Mouse (Mus musculus): Measurements from ENCODE around the gene Ripk1. TPM values are rescaled to one million over a fixed set of nuclear protein-coding genes. Genes with fewer than 3 reads are reported as not detected.

Gene Ripk1
- total RNA-seq, 2 experiments from 2014 or later = 11.8 to 13.2 TPM

GRCm38 (mm10) chr13:34077492-34078271 lies 75.5 kb downstream of the Ripk1 start, which contains the start of gene Tubb2a:
TSS of gene Tubb2a (minus strand) at chr13:34078007.
- peak; percentile 98 for DNase-seq

DNA sequence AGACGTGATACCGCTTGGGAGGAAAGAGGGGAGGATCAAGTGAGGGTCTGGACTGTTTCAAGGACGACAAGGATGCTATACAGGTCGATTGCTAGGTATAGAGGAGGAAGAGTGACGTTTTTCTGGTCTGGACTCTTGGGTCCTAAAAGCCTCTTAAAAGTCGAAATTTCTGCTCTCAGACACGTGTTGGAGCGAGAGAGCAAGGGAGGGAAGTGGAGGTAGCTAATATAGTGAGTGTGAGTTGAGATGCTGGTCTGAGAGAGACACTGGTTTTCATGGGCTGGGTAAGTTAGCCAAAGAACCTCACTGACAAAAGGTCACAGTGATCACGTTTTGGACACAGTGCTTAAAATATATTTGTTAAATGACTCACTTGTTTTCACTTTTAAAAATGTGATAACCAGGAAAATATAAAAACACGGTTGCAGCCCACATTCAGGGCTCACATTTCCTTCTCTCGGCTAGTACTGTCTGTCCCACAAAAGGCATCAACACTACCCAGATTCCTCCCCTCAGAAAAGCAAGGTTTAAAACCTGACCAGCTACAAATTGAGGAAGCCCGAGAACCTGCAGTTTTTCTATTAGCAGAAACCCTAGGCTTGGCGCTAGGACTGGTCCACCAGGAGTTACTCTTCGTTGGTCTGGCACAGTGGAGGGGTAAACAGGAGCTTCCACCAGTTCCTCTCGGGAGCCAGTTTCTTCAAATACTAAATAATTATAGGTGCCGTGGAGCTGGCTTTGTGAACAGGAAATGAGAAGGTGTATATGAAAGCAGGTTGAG lies 76.5 kb downstream of the Ripk1 start:
- DNase-seq = no peak

DNA sequence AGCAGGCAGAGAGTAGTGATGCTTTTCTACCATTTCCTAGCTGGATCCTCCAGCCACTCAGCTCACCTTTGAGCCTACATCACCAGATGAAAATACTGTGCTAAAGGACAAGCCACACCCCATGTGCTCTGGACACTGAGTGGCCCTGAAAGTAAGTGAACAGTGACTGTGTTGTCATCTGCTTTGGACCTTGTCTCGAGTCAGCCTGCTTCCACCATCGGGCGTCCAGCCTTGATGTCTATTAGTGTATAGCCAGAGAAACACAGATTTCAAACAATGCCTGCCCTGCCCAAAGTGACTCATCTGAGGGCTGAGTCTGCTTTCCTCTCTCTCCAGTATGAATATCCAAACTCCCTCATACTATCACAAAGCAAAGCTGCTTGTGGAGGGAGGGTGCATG lies 77.6 kb downstream of the Ripk1 start:
- no peak for DNase-seq

GRCm38 (mm10) chr13:34081926-34082325 lies 79.8 kb downstream of the Ripk1 start:
- no peak for DNase-seq

GRCm38 (mm10) chr13:34084026-34084750 lies 82.0 kb downstream of the Ripk1 start:
- no peak for DNase-seq

Other genes starting within 250 kb of the Ripk1 start
- gene Serpinb6e, start 159.0 kb upstream of the Ripk1 start, total RNA-seq (2021) = not detected
- gene Serpinb6c, start 96.7 kb upstream of the Ripk1 start, total RNA-seq (2021) = under 1 TPM; 0.20 to 0.29 TPM
- 10 to 100 TPM; 21.6 to 23.9 TPM for gene Nqo2, start 37.7 kb upstream of the Ripk1 start, total RNA-seq (2021)
- 10 to 100 TPM; 91.9 to 96.1 TPM for gene Serpinb6a, start 431 bp downstream of the Ripk1 start, total RNA-seq (2021)
- gene Bphl, start 35.2 kb downstream of the Ripk1 start, total RNA-seq (2021) = 10 to 100 TPM; 28.5 to 29.2 TPM
- 100 to 1,000 TPM; 168 to 177 TPM for gene Tubb2a, start 75.6 kb downstream of the Ripk1 start, total RNA-seq (2021)
- gene Tubb2b, start 128.1 kb downstream of the Ripk1 start, total RNA-seq (2021) = 100 to 1,000 TPM; 100 to 106 TPM
- gene Psmg4, start 160.6 kb downstream of the Ripk1 start, total RNA-seq (2021) = 10 to 100 TPM; 41.1 to 41.3 TPM

All from heart, postnatal 4 days (tissue).